Mouse (Mus musculus): ENCODE results near the gene Fam71e2. TPM values are rescaled to one million over a fixed set of nuclear protein-coding genes. Genes with fewer than 3 reads are reported as not detected.

Fam71e2 gene
- polyA plus RNA-seq, 1 experiment from 2014 or later = not detected

GRCm38 (mm10) chr7:4739041-4739543, 32.0 kb downstream of the Fam71e2 start:
- peak overlapping the region; percentile 15 for H3K4me3 ChIP-seq (ENCODE audit: low read depth, low read length)
- ATAC-seq (ENCODE audit: insufficient number of reproducible peaks, insufficient read depth, low FRiP score, low read depth) = no peak
- WGBS = 44% methylated on average over 10 of the region's 10 CpGs
- no peaks in the 10 kb centered on the region for H3K27me3 ChIP-seq (ENCODE audit: control insufficient read depth, insufficient read depth, low read length)
- H3K36me3 ChIP-seq (ENCODE audit: control insufficient read depth, insufficient read depth, low read length) = peaks cover 5% of the 10 kb centered on the region; the same call in 1 of the 2 replicates
- H3K4me2 ChIP-seq (replicated peaks; ENCODE audit: low read depth, low read length) = peak overlapping the region; percentile 36
- peak overlapping the region; percentile 6; the same call in 1 of the 2 replicates for H3K27ac ChIP-seq (ENCODE audit: low read length)
- no peaks in the 10 kb centered on the region for H3K9me3 ChIP-seq (ENCODE audit: control insufficient read depth, low read depth, low read length)
- no peak overlapping the region for H3K9ac ChIP-seq (replicated peaks; ENCODE audit: low read depth, low read length)
- peaks cover 20% of the 10 kb centered on the region for H3K4me1 ChIP-seq (ENCODE audit: control insufficient read depth, insufficient read depth, low read length)

GRCm38 (mm10) chr7:4732968-4733392, 38.1 kb downstream of the Fam71e2 start:
- Histone ChIP-seq H3K4me3 (ENCODE audit: low read depth, low read length) (no peak overlapping the region), H3K36me3 (ENCODE audit: control insufficient read depth, insufficient read depth, low read length) (no peaks in the 10 kb centered on the region), H3K27ac (ENCODE audit: low read length) (no peak overlapping the region), H3K4me1 (ENCODE audit: control insufficient read depth, insufficient read depth, low read length) (no peaks in the 10 kb centered on the region), H3K27me3 (ENCODE audit: control insufficient read depth, insufficient read depth, low read length) (no peaks in the 10 kb centered on the region), H3K4me2 (replicated peaks; ENCODE audit: low read depth, low read length) (no peak overlapping the region), H3K9ac (replicated peaks; ENCODE audit: low read depth, low read length) (no peak overlapping the region), H3K9me3 (ENCODE audit: control insufficient read depth, low read depth, low read length) (no peaks in the 10 kb centered on the region)
- no peak for ATAC-seq (ENCODE audit: insufficient number of reproducible peaks, insufficient read depth, low FRiP score, low read depth)
- WGBS = 53% methylated on average over 6 of the region's 6 CpGs

- Histone ChIP-seq H3K36me3 (ENCODE audit: control insufficient read depth, insufficient read depth, low read length) (no peaks in the 10 kb centered on the region), H3K9me3 (ENCODE audit: control insufficient read depth, low read depth, low read length) (no peaks in the 10 kb centered on the region), H3K4me2 (replicated peaks; ENCODE audit: low read depth, low read length) (no peak overlapping the region), H3K4me1 (ENCODE audit: control insufficient read depth, insufficient read depth, low read length) (no peaks in the 10 kb centered on the region), H3K9ac (replicated peaks; ENCODE audit: low read depth, low read length) (no peak overlapping the region), H3K27me3 (ENCODE audit: control insufficient read depth, insufficient read depth, low read length) (no peaks in the 10 kb centered on the region), H3K4me3 (ENCODE audit: low read depth, low read length) (no peak overlapping the region), H3K27ac (ENCODE audit: low read length) (no peak overlapping the region)
- no peak for ATAC-seq (ENCODE audit: insufficient number of reproducible peaks, insufficient read depth, low FRiP score, low read depth)
- WGBS = 75% methylated on average over 5 of the region's 5 CpGs
Measured at GRCm38 (mm10) chr7:4731090-4731489, 40.0 kb downstream of the Fam71e2 start.

GRCm38 (mm10) chr7:4725169-4725568, 45.9 kb downstream of the Fam71e2 start, which contains the start of gene Tmem150b:
TSS of gene Tmem150b (minus strand) at chr7:4725249.
- peak; percentile 30; the same call in 1 of the 2 replicates for ATAC-seq (ENCODE audit: insufficient number of reproducible peaks, insufficient read depth, low FRiP score, low read depth)
- 69% methylated on average over 7 of the region's 7 CpGs for WGBS
- H3K9me3 ChIP-seq (ENCODE audit: control insufficient read depth, low read depth, low read length) = no peaks in the 10 kb centered on the region
- no peak within 1 kb of the TSS for H3K4me3 ChIP-seq (ENCODE audit: low read depth, low read length)
- no peaks in the 10 kb centered on the region for H3K27me3 ChIP-seq (ENCODE audit: control insufficient read depth, insufficient read depth, low read length)
- H3K9ac ChIP-seq (replicated peaks; ENCODE audit: low read depth, low read length) = no peak within 1 kb of the TSS
- H3K36me3 ChIP-seq (ENCODE audit: control insufficient read depth, insufficient read depth, low read length) = no peaks in the 10 kb centered on the region
- H3K27ac ChIP-seq (ENCODE audit: low read length) = peak within 1 kb of the TSS; percentile 69; the same call in 1 of the 2 replicates
- peak within 1 kb of the TSS; percentile 32 for H3K4me2 ChIP-seq (replicated peaks; ENCODE audit: low read depth, low read length)
- 0 out of 2 replicates have a peak, but pooled peaks cover 7% of the 10 kb centered on the region for H3K4me1 ChIP-seq (ENCODE audit: control insufficient read depth, insufficient read depth, low read length)

GRCm38 (mm10) chr7:4724359-4724758, 46.7 kb downstream of the Fam71e2 start:
- WGBS = 29% methylated on average over 3 of the region's 3 CpGs
- no peak overlapping the region for H3K4me3 ChIP-seq (ENCODE audit: low read depth, low read length)
- peak overlapping the region; percentile 32 for H3K4me2 ChIP-seq (replicated peaks; ENCODE audit: low read depth, low read length)
- H3K27ac ChIP-seq (ENCODE audit: low read length) = peak overlapping the region; percentile 69; the same call in 1 of the 2 replicates
- peak; percentile 51; the same call in 1 of the 2 replicates for ATAC-seq (ENCODE audit: insufficient number of reproducible peaks, insufficient read depth, low FRiP score, low read depth)
- H3K9me3 ChIP-seq (ENCODE audit: control insufficient read depth, low read depth, low read length) = no peaks in the 10 kb centered on the region
- H3K27me3 ChIP-seq (ENCODE audit: control insufficient read depth, insufficient read depth, low read length) = no peaks in the 10 kb centered on the region
- H3K4me1 ChIP-seq (ENCODE audit: control insufficient read depth, insufficient read depth, low read length) = 0 out of 2 replicates have a peak, but pooled peaks cover 7% of the 10 kb centered on the region
- H3K36me3 ChIP-seq (ENCODE audit: control insufficient read depth, insufficient read depth, low read length) = no peaks in the 10 kb centered on the region
- no peak overlapping the region for H3K9ac ChIP-seq (replicated peaks; ENCODE audit: low read depth, low read length)

- 37% methylated on average over 12 of the region's 12 CpGs for WGBS
- peak overlapping the region; percentile 32 for H3K4me2 ChIP-seq (replicated peaks; ENCODE audit: low read depth, low read length)
- H3K27me3 ChIP-seq (ENCODE audit: control insufficient read depth, insufficient read depth, low read length) = no peaks in the 10 kb centered on the region
- 0 out of 2 replicates have a peak overlapping the region, but pooled peaks have one; percentile 69 for H3K27ac ChIP-seq (ENCODE audit: low read length)
- peak; percentile 56; the same call in 1 of the 2 replicates for ATAC-seq (ENCODE audit: insufficient number of reproducible peaks, insufficient read depth, low FRiP score, low read depth)
- H3K36me3 ChIP-seq (ENCODE audit: control insufficient read depth, insufficient read depth, low read length) = no peaks in the 10 kb centered on the region
- peak overlapping the region; percentile 13; the same call in 1 of the 2 replicates for H3K4me3 ChIP-seq (ENCODE audit: low read depth, low read length)
- no peaks in the 10 kb centered on the region for H3K9me3 ChIP-seq (ENCODE audit: control insufficient read depth, low read depth, low read length)
- no peak overlapping the region for H3K9ac ChIP-seq (replicated peaks; ENCODE audit: low read depth, low read length)
- H3K4me1 ChIP-seq (ENCODE audit: control insufficient read depth, insufficient read depth, low read length) = 0 out of 2 replicates have a peak, but pooled peaks cover 7% of the 10 kb centered on the region
Measured at GRCm38 (mm10) chr7:4723508-4723907, 47.6 kb downstream of the Fam71e2 start.

GRCm38 (mm10) chr7:4719276-4719675, 51.8 kb downstream of the Fam71e2 start:
- H3K4me3 ChIP-seq (ENCODE audit: low read depth, low read length) = no peak overlapping the region
- H3K27me3 ChIP-seq (ENCODE audit: control insufficient read depth, insufficient read depth, low read length) = no peaks in the 10 kb centered on the region
- no peaks in the 10 kb centered on the region for H3K9me3 ChIP-seq (ENCODE audit: control insufficient read depth, low read depth, low read length)
- H3K36me3 ChIP-seq (ENCODE audit: control insufficient read depth, insufficient read depth, low read length) = peaks cover 6% of the 10 kb centered on the region; the same call in 1 of the 2 replicates
- H3K9ac ChIP-seq (replicated peaks; ENCODE audit: low read depth, low read length) = no peak overlapping the region
- 0 out of 2 replicates have a peak, but pooled peaks cover 6% of the 10 kb centered on the region for H3K4me1 ChIP-seq (ENCODE audit: control insufficient read depth, insufficient read depth, low read length)
- WGBS = 92% methylated on average over 3 of the region's 3 CpGs
- H3K27ac ChIP-seq (ENCODE audit: low read length) = no peak overlapping the region
- H3K4me2 ChIP-seq (replicated peaks; ENCODE audit: low read depth, low read length) = no peak overlapping the region
- ATAC-seq (ENCODE audit: insufficient number of reproducible peaks, insufficient read depth, low FRiP score, low read depth) = no peak

- Histone ChIP-seq H3K9me3 (ENCODE audit: control insufficient read depth, low read depth, low read length) (no peaks in the 10 kb centered on the region), H3K4me3 (ENCODE audit: low read depth, low read length) (no peak overlapping the region), H3K27ac (ENCODE audit: low read length) (no peak overlapping the region), H3K9ac (replicated peaks; ENCODE audit: low read depth, low read length) (no peak overlapping the region), H3K36me3 (ENCODE audit: control insufficient read depth, insufficient read depth, low read length) (peaks cover 23% of the 10 kb centered on the region), H3K27me3 (ENCODE audit: control insufficient read depth, insufficient read depth, low read length) (no peaks in the 10 kb centered on the region), H3K4me2 (replicated peaks; ENCODE audit: low read depth, low read length) (no peak overlapping the region), H3K4me1 (ENCODE audit: control insufficient read depth, insufficient read depth, low read length) (no peaks in the 10 kb centered on the region)
- WGBS = 66% methylated on average over 6 of the region's 6 CpGs
- no peak for ATAC-seq (ENCODE audit: insufficient number of reproducible peaks, insufficient read depth, low FRiP score, low read depth)
Measured at GRCm38 (mm10) chr7:4716955-4717354, 54.1 kb downstream of the Fam71e2 start.

Measured in stomach, embryonic 14.5 days (tissue).